Mouse (Mus musculus) cerebellum, adult 11-12 months (tissue): ENCODE data around the gene Chn1.

Source experiments
- DNase-seq: peaks from one replicate; pipeline ENCODE4 v3.0.0; 2022

Gene Chn1

GRCm38 (mm10) chr2:73618486-73619052, 156.6 kb downstream of the Chn1 start:
- no peak for DNase-seq

GRCm38 (mm10) chr2:73616434-73617057, 158.6 kb downstream of the Chn1 start:
- DNase-seq = no peak

- no peak for DNase-seq
Observed at GRCm38 (mm10) chr2:73615456-73615855, 159.7 kb downstream of the Chn1 start.

GRCm38 (mm10) chr2:73614303-73614702, 160.8 kb downstream of the Chn1 start:
- no peak for DNase-seq

GRCm38 (mm10) chr2:73612941-73613340, 162.2 kb downstream of the Chn1 start:
- DNase-seq = no peak

GRCm38 (mm10) chr2:73612367-73612914, 162.7 kb downstream of the Chn1 start:
- no peak for DNase-seq

- DNase-seq = no peak
Observed at GRCm38 (mm10) chr2:73611798-73612197, 163.3 kb downstream of the Chn1 start.

GRCm38 (mm10) chr2:73609724-73610210, 165.4 kb downstream of the Chn1 start:
- DNase-seq = no peak

- no peak for DNase-seq
Observed at GRCm38 (mm10) chr2:73609067-73609723, 166.0 kb downstream of the Chn1 start.

GRCm38 (mm10) chr2:73608391-73608790, 166.8 kb downstream of the Chn1 start:
- DNase-seq = no peak

- no peak for DNase-seq
Observed at GRCm38 (mm10) chr2:73607609-73608008, 167.5 kb downstream of the Chn1 start.

GRCm38 (mm10) chr2:73607146-73607545, 168.0 kb downstream of the Chn1 start:
- no peak for DNase-seq

- no peak for DNase-seq
Observed at GRCm38 (mm10) chr2:73606616-73607015, 168.5 kb downstream of the Chn1 start.

GRCm38 (mm10) chr2:73605077-73605476, 170.1 kb downstream of the Chn1 start:
- DNase-seq = no peak

GRCm38 (mm10) chr2:73604579-73604978, 170.6 kb downstream of the Chn1 start:
- DNase-seq = no peak

- DNase-seq = no peak
Observed at GRCm38 (mm10) chr2:73600650-73601049, 174.5 kb downstream of the Chn1 start.

- DNase-seq = no peak
Observed at GRCm38 (mm10) chr2:73597772-73598171, 177.4 kb downstream of the Chn1 start.

- no peak for DNase-seq
Observed at GRCm38 (mm10) chr2:73596786-73597185, 178.4 kb downstream of the Chn1 start.

GRCm38 (mm10) chr2:73596326-73596725, 178.8 kb downstream of the Chn1 start:
- DNase-seq = no peak

- DNase-seq = no peak
Observed at GRCm38 (mm10) chr2:73593101-73593439, 182.1 kb downstream of the Chn1 start.

- no peak for DNase-seq
Observed at GRCm38 (mm10) chr2:73592231-73593100, 182.7 kb downstream of the Chn1 start.

- no peak for DNase-seq
Observed at GRCm38 (mm10) chr2:73591246-73591645, 183.9 kb downstream of the Chn1 start.

- no peak for DNase-seq
Observed at GRCm38 (mm10) chr2:73590106-73590505, 185.0 kb downstream of the Chn1 start.
